Mouse (Mus musculus) adipocyte (in vitro differentiated cells): Measurements from ENCODE around the gene Nomo1.
A peak's percentile ranks its signal among the peaks of the same experiment; 100 is the strongest.

Experiments used
- DNase-seq: peaks from one replicate; pipeline ENCODE4 v3.0.0-alpha.2; 2016; ENCODE audit warnings: low spot score

Gene Nomo1

DNA sequence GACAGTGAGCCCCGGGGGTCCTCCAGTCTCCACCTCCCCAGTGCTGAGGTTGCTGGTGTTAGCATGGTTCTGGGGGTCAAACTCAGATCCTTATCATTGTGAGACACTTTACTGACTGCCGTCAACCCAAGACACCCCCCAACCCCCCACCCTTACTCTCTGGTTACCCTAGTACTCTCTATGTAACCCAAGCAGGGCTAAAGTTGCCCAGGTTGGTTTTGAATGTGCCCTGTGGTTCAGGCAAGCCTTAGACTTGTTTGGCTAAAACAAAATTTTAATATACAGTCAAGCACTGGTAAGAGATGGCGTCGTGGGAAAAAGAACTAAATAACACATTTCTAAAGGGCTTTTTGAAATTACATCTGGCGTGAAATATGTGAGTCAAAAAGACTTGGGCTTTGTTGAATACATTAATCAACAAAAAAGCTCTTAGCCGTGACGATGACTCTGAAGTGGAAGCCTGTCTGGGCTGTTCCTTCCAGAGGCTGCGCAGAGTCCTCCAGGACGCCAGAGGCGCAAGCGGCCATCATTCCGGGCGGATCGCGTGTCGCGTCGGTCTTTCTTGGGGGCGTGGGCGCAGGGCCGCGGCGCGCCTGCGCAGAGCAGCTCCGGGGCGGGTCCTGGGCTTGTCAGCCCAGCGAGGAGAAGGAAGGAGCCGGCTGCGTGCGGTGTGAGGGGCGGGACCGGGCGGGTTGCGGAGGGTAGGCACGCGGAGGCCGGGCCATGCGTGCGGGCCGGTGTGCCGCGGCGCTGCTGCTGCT lies at the start of gene Nomo1:
TSS of gene Nomo1 (plus strand) at position 590 of the 761 bp plus-strand sequence.
- peak; percentile 88 for DNase-seq

DNA sequence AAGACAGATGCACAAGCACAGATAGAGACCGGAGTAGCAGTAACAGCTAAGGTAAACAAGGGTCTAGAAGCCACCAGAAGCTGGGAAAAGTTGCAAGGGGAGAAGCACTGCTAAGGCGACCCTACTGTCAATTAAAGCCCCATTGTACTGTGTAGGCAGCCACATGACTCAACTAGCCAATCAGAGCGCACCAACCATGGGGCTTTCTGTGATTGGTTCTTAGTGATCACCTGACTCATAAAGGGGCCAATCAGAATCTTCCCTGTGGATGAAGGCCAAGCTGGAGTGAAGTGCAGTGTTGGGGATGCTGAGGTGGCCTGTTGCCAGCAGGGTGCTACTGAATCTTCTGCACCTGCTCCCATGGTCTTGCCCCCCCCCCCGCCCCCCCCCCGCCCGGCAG lies 46.6 kb upstream of the Nomo1 start:
- no peak for DNase-seq

DNA sequence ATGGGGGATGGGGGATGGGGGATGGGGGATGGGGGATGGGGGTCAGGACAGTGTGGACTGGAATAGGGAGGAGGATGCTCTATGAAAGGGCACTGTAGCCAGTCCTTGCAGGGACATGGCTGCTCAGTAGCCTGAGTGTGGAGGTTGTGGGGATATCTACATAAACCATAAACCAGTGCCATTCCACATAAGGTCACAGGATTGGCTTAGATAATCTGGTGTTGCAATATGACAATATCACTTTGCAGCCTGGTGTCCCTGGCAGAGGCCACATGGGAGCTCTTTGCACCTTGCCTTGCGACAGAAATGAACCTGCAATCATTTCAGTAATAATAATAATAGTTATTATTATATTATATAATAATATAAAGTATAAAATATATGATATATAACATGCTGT lies 45.2 kb upstream of the Nomo1 start:
- no peak for DNase-seq

DNA sequence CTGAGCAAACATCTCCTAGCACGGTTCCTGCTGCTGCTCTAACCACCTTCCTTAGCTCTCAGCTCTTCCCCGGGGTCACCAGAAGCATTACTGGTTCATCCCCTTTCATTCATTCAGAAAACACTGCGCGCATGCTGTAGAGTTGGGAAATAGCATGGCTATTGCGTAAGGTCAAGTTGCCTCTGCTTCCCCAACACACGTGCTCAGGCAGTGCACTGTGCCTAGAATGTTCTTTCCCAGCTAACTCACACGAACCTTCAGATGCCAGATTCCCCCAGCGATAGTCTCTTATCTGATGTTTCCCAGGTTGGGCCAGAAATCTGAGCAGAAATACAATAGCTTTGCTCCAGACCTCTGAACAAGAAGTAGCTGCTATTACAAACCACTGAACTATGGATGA lies 41.0 kb upstream of the Nomo1 start:
- DNase-seq: peak; percentile 9

DNA sequence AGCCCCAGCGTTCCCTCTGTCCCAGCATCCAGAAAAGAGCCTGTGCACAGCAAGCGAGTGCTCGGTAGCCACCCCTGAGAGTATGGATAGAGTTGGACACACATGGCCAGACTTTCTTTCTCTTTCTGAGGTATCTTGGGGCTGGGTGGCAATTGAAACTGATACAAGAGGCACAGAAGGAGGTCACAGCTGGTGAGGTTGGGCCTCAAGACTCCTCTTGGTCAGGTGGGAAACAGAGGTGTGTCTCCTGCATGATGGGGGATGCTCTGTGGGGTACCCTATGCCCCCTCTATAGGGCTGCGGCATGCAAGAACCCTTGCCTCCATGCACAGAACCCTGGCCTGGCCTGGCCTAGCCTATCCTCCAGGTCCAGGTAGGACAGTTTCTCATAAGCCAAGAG lies 32.9 kb upstream of the Nomo1 start:
- DNase-seq: no peak

DNA sequence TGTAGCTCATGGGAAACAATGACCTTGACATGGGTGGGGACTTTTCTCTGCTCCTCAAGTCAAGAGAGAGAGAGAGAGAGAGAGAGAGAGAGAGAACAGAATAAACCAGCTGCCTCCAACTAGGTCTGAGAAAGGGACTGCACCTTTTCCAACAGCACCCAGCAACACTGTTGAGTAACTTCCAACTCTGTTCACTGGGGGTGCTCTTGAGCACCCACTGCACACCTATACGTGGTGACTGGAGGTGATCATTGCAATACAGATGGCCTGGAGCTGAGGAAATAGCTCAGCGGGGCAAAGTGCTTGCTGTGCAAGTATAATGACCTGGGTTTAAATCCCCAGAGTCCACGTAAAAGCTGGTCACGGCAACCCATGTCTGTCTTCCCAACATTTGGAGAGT lies 30.8 kb upstream of the Nomo1 start:
- DNase-seq: no peak

- DNase-seq: peak; percentile 66
Measured at GRCm38 (mm10) chr7:46009578-46009977, 23.9 kb upstream of the Nomo1 start.

DNA sequence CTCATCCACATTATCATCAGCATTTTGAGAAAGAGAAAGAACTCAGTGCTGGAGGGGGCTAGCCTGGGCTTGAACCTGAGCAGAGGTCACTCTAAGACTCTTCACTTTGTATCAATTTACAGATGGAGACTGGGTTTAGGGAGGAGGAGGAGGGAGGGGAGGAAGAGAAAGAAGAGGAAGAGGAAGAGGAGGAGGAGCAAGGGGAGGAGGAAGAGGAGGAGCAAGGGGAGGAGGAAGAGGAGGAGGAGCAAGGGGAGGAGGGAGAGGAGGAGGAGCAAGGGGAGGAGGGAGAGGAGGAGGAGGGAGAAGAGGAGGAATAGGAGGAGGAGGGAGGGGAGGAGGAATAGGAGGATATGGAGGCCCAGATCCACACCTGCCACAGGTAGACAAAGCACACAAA lies 21.4 kb upstream of the Nomo1 start:
- no peak for DNase-seq

- DNase-seq: peak; percentile 27
Measured at GRCm38 (mm10) chr7:46013266-46014010, 20.1 kb upstream of the Nomo1 start.

- DNase-seq: no peak
Measured at GRCm38 (mm10) chr7:46019594-46019993, 13.9 kb upstream of the Nomo1 start.

DNA sequence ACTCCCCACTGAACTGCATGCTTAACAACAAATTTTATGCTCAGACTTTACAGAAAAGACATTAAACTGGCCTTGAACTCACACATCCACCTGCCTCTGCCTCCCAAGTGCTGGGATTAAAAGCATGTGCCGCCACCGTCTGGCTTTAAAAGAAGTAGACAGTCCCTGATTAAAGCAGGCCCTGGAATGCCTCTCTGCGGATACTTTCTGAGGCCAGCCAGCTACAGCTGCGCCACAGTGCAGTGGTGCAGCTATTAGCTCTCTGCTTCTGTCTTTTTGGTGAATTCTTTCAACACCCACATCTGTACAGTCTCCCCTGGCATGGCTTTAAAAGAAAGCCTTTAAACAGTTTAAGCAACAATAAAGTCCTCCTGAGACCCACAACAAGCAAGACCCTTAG lies 11.5 kb upstream of the Nomo1 start:
- DNase-seq: no peak

DNA sequence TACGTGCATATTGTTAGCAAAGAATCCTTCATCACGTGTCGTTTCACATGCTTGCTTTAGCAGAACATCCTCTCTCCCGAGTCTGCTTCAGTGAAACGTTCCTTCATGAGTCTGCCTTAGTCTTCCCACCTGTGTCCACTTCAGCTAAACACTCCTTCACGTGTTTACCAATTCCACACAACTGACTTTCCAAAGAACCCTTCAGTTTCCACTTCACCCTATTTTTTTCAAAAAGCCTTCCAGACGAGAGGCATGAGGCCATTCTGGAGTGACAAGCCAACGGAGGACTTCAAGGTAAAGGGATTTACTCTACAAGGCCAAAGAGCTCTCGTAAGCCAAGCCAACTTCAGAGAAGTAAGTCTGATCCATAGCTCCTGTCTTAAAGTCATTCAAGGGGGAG lies 8.1 kb upstream of the Nomo1 start:
- no peak for DNase-seq

GRCm38 (mm10) chr7:46028681-46029080 lies 4.8 kb upstream of the Nomo1 start:
- DNase-seq: no peak

DNA sequence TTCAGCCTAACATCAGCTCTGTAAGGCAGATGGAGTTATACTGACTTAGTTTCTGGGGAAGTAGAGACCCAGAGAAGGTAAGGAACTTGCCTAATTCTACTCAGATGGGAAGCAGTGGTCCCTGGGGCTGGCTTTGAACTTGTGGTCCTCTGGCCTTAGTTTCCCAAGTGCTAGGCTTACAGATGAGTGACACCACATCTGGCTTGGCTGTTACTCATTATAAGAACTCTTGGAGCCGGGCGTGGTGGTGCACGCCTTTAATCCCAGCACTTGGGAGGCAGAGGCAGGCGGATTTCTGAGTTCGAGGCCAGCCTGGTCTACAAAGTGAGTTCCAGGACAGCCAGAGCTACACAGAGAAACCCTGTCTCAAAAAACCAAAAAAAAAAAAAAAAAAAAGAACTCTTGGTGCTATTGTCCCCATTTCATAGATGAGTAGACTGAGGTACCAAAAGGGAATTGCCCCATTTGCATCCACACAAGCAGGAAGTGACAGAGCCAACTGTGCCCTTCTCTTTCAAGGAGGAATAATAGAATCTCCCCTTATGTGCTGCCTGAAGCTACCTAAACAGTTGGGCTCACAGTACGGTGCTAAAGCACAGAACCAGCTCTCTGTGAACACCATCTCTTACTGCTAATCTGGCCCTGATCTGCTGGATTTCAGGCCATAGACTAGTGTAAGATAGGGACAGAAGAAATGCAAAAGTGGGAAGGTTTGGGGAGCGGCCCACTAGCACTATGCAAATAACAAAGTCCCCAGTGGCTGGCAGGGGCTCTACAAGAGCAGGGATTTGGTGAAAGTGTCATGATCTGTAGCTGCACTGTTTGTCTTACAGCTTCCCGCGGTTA lies 4.0 kb upstream of the Nomo1 start:
- DNase-seq: no peak

DNA sequence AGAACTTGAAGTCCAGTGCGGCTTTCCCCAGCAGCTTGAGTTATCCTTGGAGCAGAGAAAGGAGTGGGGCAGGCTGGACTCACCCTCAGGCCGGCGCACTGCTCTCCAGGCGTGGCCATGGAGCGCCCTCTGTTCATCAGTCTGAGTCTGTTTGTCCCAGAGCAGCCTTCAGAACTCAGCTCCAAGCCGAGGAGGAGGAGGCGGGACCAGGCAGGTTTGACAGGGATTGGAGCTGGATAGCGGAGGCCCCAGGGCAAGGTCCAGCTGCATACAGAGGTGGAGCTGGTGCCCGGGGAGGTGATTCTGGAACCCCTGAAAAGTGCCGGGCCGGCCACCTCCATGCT lies 3.4 kb upstream of the Nomo1 start, which contains the start of gene Abcc6:
TSS of gene Abcc6 (minus strand) at position 158 of the 344 bp plus-strand sequence.
- DNase-seq: no peak

DNA sequence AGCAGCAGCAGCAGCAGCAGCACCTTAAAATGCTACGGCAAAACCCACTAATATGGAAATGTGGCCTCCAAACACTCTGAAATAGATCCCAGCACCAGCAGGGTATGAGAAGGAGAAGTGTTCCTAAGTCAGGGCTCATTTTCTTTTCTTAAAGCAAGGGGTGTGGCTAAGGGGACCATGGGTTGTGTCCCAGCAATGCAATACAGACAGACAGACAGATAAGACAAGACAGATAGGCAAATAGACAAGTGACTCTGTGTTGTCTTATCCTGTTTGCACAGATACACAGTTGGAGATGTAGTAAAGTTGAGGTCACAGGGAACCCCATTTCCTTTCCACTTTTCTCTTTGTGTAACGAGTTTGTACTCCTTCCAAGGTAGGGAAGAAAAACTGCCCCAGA lies 2.4 kb upstream of the Nomo1 start:
- no peak for DNase-seq

DNA sequence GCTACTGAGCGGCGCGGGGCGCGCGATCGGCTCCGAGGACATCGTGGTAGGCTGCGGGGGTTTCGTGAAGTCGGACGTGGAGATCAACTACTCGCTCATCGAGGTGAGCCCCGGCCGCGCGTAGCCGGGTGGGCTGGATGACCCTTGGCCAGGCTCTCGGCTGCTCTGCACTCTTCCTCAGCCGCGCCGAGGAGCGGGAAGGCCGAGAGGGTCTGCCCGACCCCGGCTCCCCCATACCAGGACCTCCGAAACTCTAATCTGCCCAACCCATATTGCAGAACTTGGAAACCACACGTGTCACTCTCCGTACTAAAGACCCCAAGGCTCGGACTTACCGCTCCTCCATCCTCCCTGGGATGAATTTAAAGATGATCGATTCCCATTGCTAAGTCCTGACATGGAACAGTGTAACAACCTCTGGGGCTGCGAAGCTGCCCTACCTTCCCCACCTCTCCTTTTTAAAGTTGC lies 406 bp downstream of the Nomo1 start:
- no peak for DNase-seq

DNA sequence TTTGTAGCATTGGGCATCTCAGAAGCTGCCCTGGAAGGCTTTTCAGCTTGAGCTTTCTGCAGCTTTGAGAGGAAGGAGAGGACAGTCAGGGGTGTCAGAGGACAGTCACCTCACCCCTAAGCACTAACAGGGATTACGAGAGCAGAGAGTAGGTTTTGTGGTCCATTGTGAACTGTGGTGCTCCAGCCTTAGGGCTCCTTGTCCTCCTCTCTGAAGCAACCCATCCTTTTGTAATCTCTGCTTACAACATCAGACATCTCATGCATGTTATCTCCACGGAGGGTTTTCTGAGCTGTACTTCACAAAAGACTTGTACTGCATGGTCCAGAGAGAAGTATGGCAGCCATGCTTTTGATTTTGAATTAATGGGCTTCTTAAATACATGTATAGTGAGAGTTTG lies 1.5 kb downstream of the Nomo1 start:
- DNase-seq: no peak

- no peak for DNase-seq
Measured at GRCm38 (mm10) chr7:46035468-46035867, 2.0 kb downstream of the Nomo1 start.

DNA sequence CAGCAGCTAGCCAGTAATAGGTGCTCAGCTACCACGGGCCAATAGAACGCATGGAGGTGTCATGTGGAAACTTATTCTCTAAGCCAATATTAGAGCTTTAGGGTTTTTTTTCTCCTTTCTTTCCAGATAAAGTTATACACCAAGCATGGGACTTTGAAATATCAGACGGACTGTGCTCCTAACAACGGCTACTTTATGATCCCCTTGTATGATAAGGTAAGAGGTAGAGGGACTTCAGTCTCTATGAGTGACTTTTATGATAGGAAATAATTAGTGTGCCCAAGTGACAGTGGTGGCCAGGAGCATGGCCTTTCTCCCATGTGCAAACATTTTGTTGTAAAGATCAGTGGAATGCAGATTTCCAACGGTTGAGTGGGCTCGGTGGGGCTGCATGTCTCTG lies 3.9 kb downstream of the Nomo1 start:
- no peak for DNase-seq

DNA sequence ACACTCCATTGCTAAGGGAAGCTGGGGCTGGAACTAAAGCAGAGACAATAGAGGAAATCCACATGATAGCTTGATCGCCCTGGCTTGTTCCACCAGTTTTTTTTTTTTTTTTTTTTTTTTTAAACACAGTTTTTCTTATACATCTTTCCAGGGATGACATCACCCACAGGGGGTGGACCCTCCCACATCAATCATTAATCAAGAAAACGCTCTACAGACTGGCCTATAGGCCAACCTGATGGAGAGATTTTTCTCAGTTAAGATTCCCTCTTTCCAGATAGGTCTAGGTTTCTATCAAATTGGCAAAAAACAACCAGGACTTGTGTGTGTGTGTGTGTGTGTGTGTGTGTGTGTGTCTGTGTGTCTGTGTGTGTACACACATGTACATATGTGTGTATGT lies 6.4 kb downstream of the Nomo1 start:
- DNase-seq: no peak

- no peak for DNase-seq
Measured at GRCm38 (mm10) chr7:46044106-46044505, 10.6 kb downstream of the Nomo1 start.

- DNase-seq: no peak
Measured at GRCm38 (mm10) chr7:46045882-46046281, 12.4 kb downstream of the Nomo1 start.
